Comparison of ENCODE assay signal across 23 mouse cellular contexts in genomic region chr10:58871821-58872577, GRCm38 (mm10). TPM values are rescaled to one million over a fixed set of nuclear protein-coding genes. Genes with fewer than 3 reads are reported as not detected.
DNase-seq lines count a peak whose midpoint lies in the region; ATAC-seq and TF ChIP-seq lines count a peak whose summit lies in the region.
"Had no signal": no experiment of that assay in that cellular context is flagged by ENCODE, and none has a peak within 500 bp of the region (broad histone marks: within the 10 kb centered on the region; RNA-seq: fewer than 3 reads in every experiment).

No protein-coding gene starts in this region.

- no peak for TF ChIP-seq POLR2A in brain, embryonic 14.5 days (IDR thresholded peaks at IDR 0.05; ENCODE audit: borderline replicate concordance, extremely low read depth, insufficient read depth, insufficient read length, poor library complexity, severe bottlenecking)

- DNase-seq in heart, embryonic 10.5 days (ENCODE audit: low spot score): peak; percentile 1
- no peak for DNase-seq in left cerebral cortex, adult 2 months (ENCODE audit: extremely low spot score in 1 of 2, low spot score in 2 of 2)
- DNase-seq in left cerebral cortex, postnatal 4 days: no peak
- peak; percentile 67 for DNase-seq in brain, embryonic 14.5 days (ENCODE audit: low read depth)
- DNase-seq in lung, postnatal 36 days: no peak
- no peak for DNase-seq in lung, postnatal 10 days
- DNase-seq: adrenal gland, adult 2 months; B cell, adult 2 months; cerebellum, adult 8-10 months; gastrocnemius, postnatal 14 days; heart, postnatal 4 days; kidney, adult 8-10 months; kidney, postnatal 10 days; liver, postnatal 0 days; retina, postnatal 1 day; spleen, adult 18-20 months had no signal

- H3K4me3 ChIP-seq in heart, embryonic 10.5 days: no peak overlapping the region
- H3K4me3 ChIP-seq in heart, embryonic 11.5 days (ENCODE audit: low read depth, low read length): no peak overlapping the region
- H3K4me3 ChIP-seq in left cerebral cortex, adult 2 months: no peak overlapping the region
- H3K4me3 ChIP-seq in midbrain, embryonic 15.5 days: no peak overlapping the region
- H3K4me3 ChIP-seq: intestine, embryonic 15.5 days; limb, embryonic 12.5 days had no signal

- no peak overlapping the region for H3K4me2 ChIP-seq in heart, embryonic 11.5 days
- no peak overlapping the region for H3K4me2 ChIP-seq in midbrain, embryonic 15.5 days
- H3K4me2 ChIP-seq: intestine, embryonic 15.5 days; limb, embryonic 12.5 days; liver, embryonic 11.5 days had no signal

- no peak for ATAC-seq in heart, embryonic 11.5 days (replicated peaks; ENCODE audit: insufficient number of reproducible peaks, low FRiP score, low TSS enrichment)
- ATAC-seq in midbrain, embryonic 15.5 days (replicated peaks): peak; percentile 74
- ATAC-seq: intestine, embryonic 15.5 days; liver, postnatal 0 days; lung, postnatal 0 days had no signal

- H3K9ac ChIP-seq in heart, embryonic 11.5 days (ENCODE audit: low read depth, low read length): no peak overlapping the region
- no peak overlapping the region for H3K9ac ChIP-seq in midbrain, embryonic 15.5 days
- H3K9ac ChIP-seq: intestine, embryonic 15.5 days; limb, embryonic 12.5 days; liver, postnatal 0 days had no signal

- intact Hi-C loops in left cerebral cortex, adult 2 months (cut with DNase I): loop anchor here (5.0 kb wide), 1 partner anchor 60 kb away; the partner anchor contains the start of gene Sh3rf3
- intact Hi-C loops in left cerebral cortex, postnatal 4 days (cut with DNase I): no loop called here

- H3K27me3 ChIP-seq in heart, embryonic 10.5 days (ENCODE audit: insufficient read depth, poor library complexity, severe bottlenecking): no peaks in the 10 kb centered on the region
- no peaks in the 10 kb centered on the region for H3K27me3 ChIP-seq in heart, embryonic 11.5 days (ENCODE audit: control insufficient read depth, insufficient read depth, low read length)
- H3K27me3 ChIP-seq in midbrain, embryonic 15.5 days (replicated peaks): no peaks in the 10 kb centered on the region
- H3K27me3 ChIP-seq: intestine, embryonic 15.5 days; limb, embryonic 12.5 days had no signal

- TF ChIP-seq CTCF in left cerebral cortex, adult 2 months (IDR thresholded peaks at IDR 0.05): no peak
- TF ChIP-seq CTCF in brain, embryonic 14.5 days (IDR thresholded peaks at IDR 0.05; ENCODE audit: borderline replicate concordance, extremely low read depth, insufficient read depth, insufficient read length): no peak

- no peaks in the 10 kb centered on the region for H3K36me3 ChIP-seq in heart, embryonic 10.5 days
- H3K36me3 ChIP-seq in heart, embryonic 11.5 days (ENCODE audit: control insufficient read depth, insufficient read depth, low read length): no peaks in the 10 kb centered on the region
- H3K36me3 ChIP-seq in midbrain, embryonic 15.5 days (replicated peaks): no peaks in the 10 kb centered on the region
- H3K36me3 ChIP-seq: G1E; intestine, embryonic 15.5 days; limb, embryonic 12.5 days had no signal

- 80% methylated on average over 7 of the region's 7 CpGs for WGBS in heart, embryonic 10.5 days
- 81% methylated on average over 7 of the region's 7 CpGs for WGBS in heart, embryonic 11.5 days (ENCODE audit: insufficient replicate concordance)
- 58% methylated on average over 7 of the region's 7 CpGs for WGBS in midbrain, embryonic 15.5 days

- no peak overlapping the region for H3K27ac ChIP-seq in heart, embryonic 10.5 days
- H3K27ac ChIP-seq in heart, embryonic 11.5 days (ENCODE audit: low read depth, low read length): no peak overlapping the region
- peak overlapping the region; percentile 74 for H3K27ac ChIP-seq in left cerebral cortex, adult 2 months
- peak overlapping the region; percentile 81 for H3K27ac ChIP-seq in midbrain, embryonic 15.5 days
- H3K27ac ChIP-seq: intestine, embryonic 15.5 days; limb, embryonic 12.5 days had no signal

- H3K9me3 ChIP-seq in heart, embryonic 10.5 days: no peaks in the 10 kb centered on the region
- H3K9me3 ChIP-seq in heart, embryonic 11.5 days (replicated peaks; ENCODE audit: control insufficient read depth, low read length): no peaks in the 10 kb centered on the region
- no peaks in the 10 kb centered on the region for H3K9me3 ChIP-seq in midbrain, embryonic 15.5 days
- H3K9me3 ChIP-seq: G1E; intestine, embryonic 15.5 days; limb, embryonic 12.5 days had no signal

- H3K4me1 ChIP-seq in heart, embryonic 10.5 days: peaks cover 3% of the 10 kb centered on the region; the same call in 1 of the 2 replicates
- no peaks in the 10 kb centered on the region; the same call in 1 of the 2 replicates for H3K4me1 ChIP-seq in heart, embryonic 11.5 days (ENCODE audit: control insufficient read depth, insufficient read depth, low read length)
- H3K4me1 ChIP-seq in midbrain, embryonic 15.5 days: peaks cover 24% of the 10 kb centered on the region
- H3K4me1 ChIP-seq: intestine, embryonic 15.5 days; limb, embryonic 12.5 days had no signal

RNA-seq across cellular contexts. Expression of gene Sh3rf3, which starts 58.8 kb away (rescaled TPM):
- polyA plus RNA-seq in heart, embryonic 10.5 days (2016; fragmentation: Nextera tagmentation; extraction: Ambion mirVana): 0.17 and 0.65 TPM in 2 replicates
- 0.18 and 0.63 TPM in 2 replicates for polyA plus RNA-seq in heart, embryonic 11.5 days (2014; fragmentation: Nextera tagmentation; extraction: Ambion mirVana)
- 10 to 100 TPM; 48.3 to 55.2 TPM for total RNA-seq in left cerebral cortex, adult 2 months (2021)
- total RNA-seq in left cerebral cortex, postnatal 4 days (2021): 100 to 1,000 TPM in 1 of 2 experiments, 10 to 100 TPM in 1; 99.5 to 101 TPM
- 10.4 and 15.0 TPM in 2 replicates for polyA plus RNA-seq in brain, embryonic 14.5 days (2012; rRNA removed)
- 3.1 and 4.0 TPM in 2 replicates for polyA plus RNA-seq in midbrain, embryonic 15.5 days (2015; fragmentation: Nextera tagmentation; extraction: Ambion mirVana)
- polyA plus RNA-seq: G1E; liver, embryonic 11.5 days; liver, postnatal 0 days had no signal

Comparison
In these comparisons a context has a peak if more than half of its experiments do, and no peak if none do; other contexts are left out.
1. DNase-seq: peak in heart, embryonic 10.5 days (single experiment) and brain, embryonic 14.5 days (single experiment); none in left cerebral cortex, adult 2 months (0 of 2), left cerebral cortex, postnatal 4 days (single experiment), lung, postnatal 36 days (single experiment) and lung, postnatal 10 days (single experiment).
2. H3K27ac ChIP-seq: peak in left cerebral cortex, adult 2 months (single experiment) and midbrain, embryonic 15.5 days (single experiment); none in heart, embryonic 10.5 days (single experiment) and heart, embryonic 11.5 days (single experiment).